Mouse (Mus musculus) adrenal gland, postnatal 10 days (tissue): ENCODE results near the gene Ddx43. TPM values are rescaled to one million over a fixed set of nuclear protein-coding genes. Genes with fewer than 3 reads are reported as not detected.

Source experiments
- DNase-seq: peaks from one replicate; pipeline ENCODE4 v3.0.0; 2021; ENCODE audit warnings: mixed read lengths
- total RNA-seq, 2 experiments: library from RNA; stranded (reverse); gene quantifications; 2 replicates each; pipeline ENCODE4 v1.2.3; 2021

Gene Ddx43
- total RNA-seq, 2 experiments from 2014 or later, result not detected

DNA sequence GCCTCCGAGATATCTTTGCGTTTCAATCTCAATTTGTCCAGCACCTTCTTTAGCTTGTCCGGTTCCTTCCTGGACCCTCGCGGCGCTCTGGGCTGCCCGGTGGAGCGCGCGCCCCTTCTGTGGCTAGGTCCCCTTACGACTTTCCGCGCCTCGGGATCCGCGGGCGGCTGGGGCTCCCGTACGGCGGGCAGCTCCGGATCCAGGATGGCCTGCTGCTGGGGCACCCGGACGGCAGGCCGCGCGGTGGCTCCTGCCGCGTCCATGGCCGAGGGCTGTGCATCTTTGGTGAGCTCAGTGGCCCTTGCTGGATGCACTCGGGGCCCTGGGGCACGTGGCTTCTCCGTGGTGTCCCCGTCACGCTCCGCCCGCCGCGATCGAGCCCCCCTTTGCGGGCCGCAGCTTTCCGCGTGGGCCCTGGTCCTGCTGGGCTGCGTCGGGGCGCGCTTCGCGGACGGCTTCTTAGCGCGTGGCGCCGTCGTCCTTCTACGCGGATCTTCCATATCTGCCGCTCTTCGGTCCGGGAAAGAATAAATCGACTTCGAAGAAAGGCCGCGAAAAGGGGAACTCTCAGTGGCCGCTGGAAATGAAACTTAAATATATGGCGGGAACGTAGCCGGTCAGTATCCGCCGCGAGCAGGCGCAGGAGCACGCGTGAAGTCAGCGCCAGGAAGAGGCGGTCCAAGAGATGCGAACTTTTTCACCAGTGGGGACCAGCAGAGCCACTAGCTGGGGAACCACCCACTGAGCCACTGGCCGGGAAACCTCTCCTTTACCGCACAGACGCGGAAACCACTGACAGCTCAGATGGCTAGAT lies 47.2 kb downstream of the Ddx43 start, which contains the start of gene Cgas:
Cgas (minus strand) TSS at position 659 of the 814 bp plus-strand sequence.
- DNase-seq, result peak; percentile 63

DNA sequence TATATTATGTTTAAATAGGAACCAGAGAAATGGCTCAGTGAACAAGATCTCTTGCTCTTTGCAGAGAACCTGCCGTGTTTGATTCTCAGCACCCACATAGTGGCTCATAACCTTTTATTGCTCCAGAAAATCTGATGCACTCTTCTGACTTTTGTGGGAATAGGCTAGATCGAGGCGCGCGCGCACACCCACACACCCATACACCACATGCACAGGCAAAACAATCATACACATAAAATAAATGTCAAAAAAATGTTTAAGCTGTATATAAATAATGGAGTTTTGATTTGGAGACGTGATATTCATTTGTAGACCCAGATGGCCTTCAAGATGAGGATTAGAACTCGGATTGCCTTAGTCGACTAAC lies 52.0 kb downstream of the Ddx43 start:
- DNase-seq, result no peak

GRCm38 (mm10) chr9:78447973-78448873 lies 52.6 kb downstream of the Ddx43 start, which contains the start of the genes Mto1 and Gm17324:
Gene Mto1, plus strand, starts transcription at chr9:78448208.
Gene Gm17324, minus strand, starts transcription at chr9:78448786.
- peak; percentile 94 for DNase-seq

DNA sequence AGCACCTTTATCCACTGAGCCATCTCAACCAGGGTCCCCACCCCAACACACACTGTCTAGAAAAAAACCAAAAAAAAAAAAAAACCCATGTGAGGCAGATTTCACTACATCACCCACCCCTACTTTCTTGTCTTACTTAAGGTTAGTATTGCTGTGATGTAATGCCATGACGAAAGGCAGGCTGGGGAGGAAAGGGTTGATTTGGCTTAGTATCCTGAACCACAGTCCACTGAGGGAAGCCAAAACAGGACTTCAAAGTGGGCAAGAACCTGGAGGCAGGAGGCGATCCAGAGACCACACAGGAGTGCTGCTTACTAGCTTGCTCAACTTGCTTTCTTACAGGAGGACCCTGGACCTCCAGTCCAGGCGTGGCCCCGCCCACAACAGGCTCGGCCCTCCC lies 54.8 kb downstream of the Ddx43 start:
- no peak for DNase-seq

DNA sequence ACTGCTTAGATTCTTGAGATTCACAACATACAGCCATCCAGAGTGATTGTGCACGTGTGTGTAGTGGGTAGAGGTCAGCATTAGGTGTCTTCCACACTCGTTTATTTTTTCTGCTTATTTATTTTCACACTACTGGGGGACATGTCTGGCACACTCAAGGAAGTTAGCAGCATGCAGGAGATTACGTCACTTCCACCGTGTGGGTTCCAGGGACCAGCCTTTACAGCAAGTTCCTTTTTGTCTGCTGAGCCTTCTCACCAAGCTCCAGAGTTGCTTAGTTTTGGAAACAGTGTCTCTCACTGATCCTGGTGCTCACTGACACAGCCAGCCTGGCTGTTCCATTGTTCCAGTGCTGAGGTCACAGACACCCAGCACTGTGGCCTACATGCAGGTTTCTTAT lies 55.8 kb downstream of the Ddx43 start:
- DNase-seq, result no peak

DNA sequence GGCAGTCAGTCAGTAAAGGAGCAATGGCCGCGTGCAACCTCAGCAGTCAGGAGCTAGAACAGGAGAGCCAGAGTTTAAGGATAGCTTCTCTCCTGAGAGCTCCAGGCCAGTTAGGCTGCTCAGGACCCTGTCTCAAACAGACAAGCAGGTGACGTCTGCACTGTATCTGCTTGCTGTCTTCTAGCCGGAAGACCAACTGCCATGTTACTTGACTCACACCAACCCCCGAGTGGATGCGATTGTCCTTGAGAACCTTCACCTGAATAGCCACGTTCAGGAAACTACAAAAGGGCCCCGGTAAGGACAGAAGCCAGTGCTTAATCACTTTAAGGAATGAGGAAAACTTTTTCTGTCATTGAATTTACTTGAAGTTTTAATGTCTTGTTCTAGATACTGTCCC lies 61.4 kb downstream of the Ddx43 start:
- DNase-seq, result no peak

DNA sequence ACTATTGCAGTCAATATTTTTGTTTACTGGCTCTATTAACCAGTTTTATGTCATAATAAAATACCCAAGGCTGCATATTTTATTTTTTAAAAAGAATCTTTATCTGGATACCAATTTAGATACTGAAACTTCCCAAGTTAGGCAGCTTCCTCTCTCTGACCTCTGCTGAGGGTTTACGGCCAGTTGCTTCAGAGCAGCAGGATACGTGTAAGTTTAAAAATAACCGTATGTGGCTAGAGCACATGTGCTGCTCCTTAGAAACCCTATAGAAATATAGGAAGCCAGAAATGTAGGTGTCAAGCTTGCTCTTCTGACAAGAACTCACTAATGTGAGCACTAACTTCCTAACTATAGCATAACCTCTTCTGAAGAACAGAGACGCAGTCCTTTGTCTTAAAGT lies 67.8 kb downstream of the Ddx43 start:
- DNase-seq, result no peak

- no peak for DNase-seq
Observed at GRCm38 (mm10) chr9:78465725-78466124, 70.1 kb downstream of the Ddx43 start.

Other genes starting within 250 kb of the Ddx43 start
- 10 to 100 TPM; 65.6 to 72.7 TPM for gene Gsta4, start 213.0 kb upstream of the Ddx43 start, total RNA-seq
- gene Gsta1, start 165.1 kb upstream of the Ddx43 start, total RNA-seq, result 1 to 10 TPM in 1 of 2 experiments, under 1 TPM in 1; 0.82 to 1.3 TPM
- gene Gm3776, start 138.6 kb upstream of the Ddx43 start, total RNA-seq, result not detected
- not detected for gene Gm10639, start 105.9 kb upstream of the Ddx43 start, total RNA-seq
- not detected for gene Omt2a, start 81.0 kb upstream of the Ddx43 start, total RNA-seq
- gene Omt2b, start 68.2 kb upstream of the Ddx43 start, total RNA-seq, result not detected
- gene Gsta2, start 40.0 kb upstream of the Ddx43 start, total RNA-seq, result 1 to 10 TPM; 1.8 to 7.9 TPM
- gene Dppa5a, start 27.6 kb upstream of the Ddx43 start, total RNA-seq, result under 1 TPM in 1 of 2 experiments, not detected in 1; 0.51 TPM
- under 1 TPM in 1 of 2 experiments, not detected in 1; 0.18 TPM for gene Ooep, start 17.1 kb upstream of the Ddx43 start, total RNA-seq
- 1 to 10 TPM; 1.3 to 1.8 TPM for gene Cgas, start 47.5 kb downstream of the Ddx43 start, total RNA-seq
- gene Mto1, start 52.4 kb downstream of the Ddx43 start, total RNA-seq, result 10 to 100 TPM; 23.6 to 29.8 TPM
- under 1 TPM in 1 of 2 experiments, not detected in 1; 0.60 TPM for gene Gm17324, start 53.0 kb downstream of the Ddx43 start, total RNA-seq
- 1,000 to 10,000 TPM; 6,172 to 6,732 TPM for gene Eef1a1, start 93.4 kb downstream of the Ddx43 start, total RNA-seq
- gene Slc17a5, start 192.3 kb downstream of the Ddx43 start, total RNA-seq, result 10 to 100 TPM; 10.2 to 11.2 TPM
- gene Cd109, start 219.8 kb downstream of the Ddx43 start, total RNA-seq, result 1 to 10 TPM; 7.4 to 7.6 TPM